Mouse (Mus musculus) hindbrain, embryonic 11.5 days (tissue): ENCODE data around the gene Atp6v0d1. TPM values are rescaled to one million over a fixed set of nuclear protein-coding genes. Genes with fewer than 3 reads are reported as not detected.

Experiments
- ATAC-seq: fragments of 200-750 bp; cut with Nextera tagmentation; 2 replicates; pipeline ENCODE4 v1.8.0; 2017; ENCODE audit warnings: mild to moderate bottlenecking, moderate TSS enrichment, moderate library complexity; ENCODE audit not compliant: low FRiP score
- DNase-seq: peaks from one replicate; pipeline ENCODE4 v3.0.0-alpha.2; 2015; ENCODE audit warnings: low spot score
- H3K27ac ChIP-seq: fragments of 300-500 bp; sonication (generic); 2 replicates; pipeline ENCODE4 v1.5.1; 2014; ENCODE audit warnings: mild to moderate bottlenecking, low read depth, low read length
- H3K27me3 ChIP-seq: fragments of 300-500 bp; sonication (generic); 2 replicates; pipeline ENCODE4 v1.6.1; 2014; ENCODE audit warnings: mild to moderate bottlenecking, low read length, moderate library complexity, mixed read lengths; ENCODE audit not compliant: control insufficient read depth, insufficient read depth
- H3K36me3 ChIP-seq: fragments of 300-500 bp; sonication (generic); 2 replicates; pipeline ENCODE4 v1.6.1; 2014; ENCODE audit warnings: mild to moderate bottlenecking, low read length, moderate library complexity, mixed read lengths; ENCODE audit not compliant: control insufficient read depth, insufficient read depth
- H3K4me1 ChIP-seq: fragments of 300-500 bp; sonication (generic); replicated peaks from 2 replicates; pipeline ENCODE4 v1.6.1; 2014; ENCODE audit warnings: low read length, mixed read lengths; ENCODE audit not compliant: control insufficient read depth, insufficient read depth
- H3K4me2 ChIP-seq: fragments of 300-500 bp; sonication (generic); replicated peaks from 2 replicates; pipeline ENCODE4 v1.6.1; 2014; ENCODE audit warnings: mild to moderate bottlenecking, low read depth, low read length
- H3K4me3 ChIP-seq: fragments of 300-500 bp; sonication (generic); 2 replicates; pipeline ENCODE4 v1.5.1; 2014; ENCODE audit warnings: low read depth, low read length
- H3K9ac ChIP-seq: fragments of 300-500 bp; sonication (generic); 2 replicates; pipeline ENCODE4 v1.6.1; 2014; ENCODE audit warnings: low read depth, low read length
- H3K9me3 ChIP-seq: fragments of 300-500 bp; sonication (generic); 2 replicates; pipeline ENCODE4 v1.6.1; 2016; ENCODE audit warnings: low read length; ENCODE audit not compliant: control insufficient read depth
- WGBS: fragments of 180-500 bp; shearing (Covaris S2); extraction: QIAGEN DNeasy Blood & Tissue Kit; methylation state at CpG from one replicate; pipeline ENCODE4 v1.1.7; 2014; 5-methylcytosine and 5-hydroxymethylcytosine counted together
- polyA plus RNA-seq: library from polyadenylated mRNA; unstranded; fragments of >200 nt; fragmentation: Nextera tagmentation; extraction: Ambion mirVana; gene quantifications from 2 replicates; pipeline ENCODE4 v1.2.1, GENCODE M21; 2014

Atp6v0d1 gene
- polyA plus RNA-seq, 1 experiment from 2014 or later, result 141 TPM

DNA sequence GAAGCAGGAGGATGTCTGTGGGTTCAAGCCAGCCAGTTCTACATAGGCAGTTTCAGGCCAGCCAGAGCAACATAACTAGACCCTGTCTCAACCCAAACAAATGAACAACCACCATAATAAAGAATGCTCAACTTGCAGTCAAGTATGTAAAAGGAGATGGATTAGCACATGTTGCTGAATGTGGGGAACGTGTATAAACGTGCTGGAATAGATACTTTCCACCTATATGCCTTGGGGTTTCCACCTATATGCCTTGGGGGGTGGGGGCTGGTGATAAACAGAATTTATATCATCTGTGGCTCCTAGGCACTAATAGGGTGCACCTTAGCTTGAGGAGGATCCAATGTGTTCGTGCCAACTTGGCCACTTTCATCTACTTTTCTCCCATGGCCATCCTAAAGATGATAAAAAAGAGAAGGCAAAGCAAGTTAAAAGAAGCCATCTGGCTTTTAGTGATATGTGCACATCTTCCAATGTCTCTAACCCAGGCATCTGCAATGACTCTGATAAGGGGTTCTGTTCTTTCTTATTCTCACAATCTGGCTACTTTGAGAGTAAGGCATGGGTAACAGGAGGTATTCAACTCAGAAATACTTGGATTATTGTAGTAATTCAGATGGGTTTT lies 23.7 kb downstream of the Atp6v0d1 start:
- Histone ChIP-seq H3K4me1 (no peaks in the 10 kb centered on the region), H3K4me2 (no peak overlapping the region), H3K9me3 (no peaks in the 10 kb centered on the region), H3K27me3 (no peaks in the 10 kb centered on the region), H3K4me3 (no peak overlapping the region), H3K36me3 (no peaks in the 10 kb centered on the region), H3K9ac (no peak overlapping the region), H3K27ac (no peak overlapping the region)
- ATAC-seq (no peak), DNase-seq (no peak)
- WGBS, result 79% methylated on average over 3 of the region's 3 CpGs

DNA sequence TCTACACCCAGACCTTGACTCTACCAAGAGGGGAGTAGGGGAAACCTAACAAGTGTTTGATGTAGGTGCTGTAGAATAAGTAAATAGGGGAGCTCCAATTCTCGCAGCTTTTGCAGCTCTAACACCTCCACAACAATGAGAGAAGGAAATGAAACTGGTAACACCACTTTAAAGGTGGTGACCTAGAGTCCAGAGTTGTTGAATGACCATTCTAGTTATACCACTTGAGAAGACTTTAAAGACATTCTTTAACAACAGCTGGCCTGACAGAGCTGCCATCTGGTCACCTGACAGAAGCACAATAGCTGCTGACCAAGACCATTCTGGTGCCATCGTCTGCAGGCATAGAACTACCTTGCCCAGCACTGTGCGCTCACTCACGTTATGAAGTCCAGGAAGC lies 26.9 kb downstream of the Atp6v0d1 start:
- Histone ChIP-seq H3K4me2 (no peak overlapping the region), H3K27me3 (no peaks in the 10 kb centered on the region), H3K27ac (no peak overlapping the region), H3K4me3 (no peak overlapping the region; the same call in 1 of the 2 replicates), H3K4me1 (no peaks in the 10 kb centered on the region), H3K36me3 (no peaks in the 10 kb centered on the region), H3K9me3 (no peaks in the 10 kb centered on the region), H3K9ac (no peak overlapping the region)
- ATAC-seq (no peak), DNase-seq (no peak)
- 83% methylated on average over 4 of the region's 4 CpGs for WGBS

DNA sequence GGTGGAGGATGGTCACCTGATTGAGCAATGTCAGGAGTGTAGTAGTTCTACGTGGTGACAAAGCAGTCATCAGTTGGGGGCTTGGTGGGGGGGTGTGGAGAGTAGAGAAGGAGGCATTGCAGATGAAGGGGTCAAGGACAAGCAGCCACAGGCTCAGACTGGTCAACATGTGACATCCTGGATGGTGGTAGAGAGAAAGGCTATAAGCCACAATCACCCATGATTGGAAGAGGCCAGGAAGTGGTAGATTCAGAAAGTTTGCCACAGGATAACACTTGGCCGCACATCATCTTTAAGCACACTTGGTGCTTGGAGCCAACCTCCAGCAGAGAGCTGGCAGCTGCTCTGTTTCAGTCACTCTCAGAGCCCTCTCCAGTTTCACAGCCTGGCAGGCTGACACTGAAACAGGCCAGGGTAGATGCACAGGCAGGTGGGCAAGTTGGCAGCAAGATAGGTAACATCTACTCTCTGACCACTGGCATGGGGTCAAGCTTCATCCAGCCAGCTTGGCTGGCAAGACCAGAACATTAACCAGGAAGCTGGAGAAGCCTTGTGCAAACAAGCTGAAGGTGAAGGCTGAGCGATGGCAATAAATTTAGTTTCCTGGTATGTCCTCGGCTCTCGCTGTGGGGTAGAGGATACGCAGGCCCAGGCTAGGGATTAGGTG lies 28.7 kb downstream of the Atp6v0d1 start:
- no peak overlapping the region for H3K4me2 ChIP-seq
- H3K27ac ChIP-seq, result no peak overlapping the region
- H3K27me3 ChIP-seq, result no peaks in the 10 kb centered on the region
- H3K9me3 ChIP-seq, result no peaks in the 10 kb centered on the region
- no peaks in the 10 kb centered on the region for H3K4me1 ChIP-seq
- no peak overlapping the region for H3K4me3 ChIP-seq
- H3K9ac ChIP-seq, result no peak overlapping the region
- ATAC-seq (no peak), DNase-seq (no peak)
- 95% methylated on average over 6 of the region's 6 CpGs for WGBS
- H3K36me3 ChIP-seq, result no peaks in the 10 kb centered on the region

DNA sequence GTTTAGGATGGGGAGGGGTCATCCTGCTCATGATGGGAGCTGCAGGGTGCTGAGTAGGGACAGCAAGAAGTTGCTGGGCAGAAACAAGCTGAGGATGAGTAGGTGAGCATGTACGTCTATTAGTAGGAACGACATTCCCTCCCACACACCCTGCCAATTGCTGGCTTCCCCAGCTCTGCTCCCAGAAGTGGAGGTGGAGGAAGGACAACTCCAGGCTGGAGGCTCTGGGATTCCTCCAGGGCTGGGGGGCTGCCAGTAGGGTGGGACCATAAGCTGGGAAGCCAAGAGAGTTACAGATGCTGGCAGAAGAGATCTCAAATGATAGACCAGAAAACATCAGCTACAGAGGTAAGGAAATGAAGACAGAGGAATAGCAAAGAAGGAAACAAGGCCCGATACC lies 29.3 kb downstream of the Atp6v0d1 start:
- Histone ChIP-seq H3K9ac (no peak overlapping the region), H3K9me3 (no peaks in the 10 kb centered on the region), H3K36me3 (no peaks in the 10 kb centered on the region), H3K4me1 (no peaks in the 10 kb centered on the region), H3K27me3 (no peaks in the 10 kb centered on the region), H3K4me2 (no peak overlapping the region), H3K27ac (no peak overlapping the region), H3K4me3 (no peak overlapping the region)
- 98% methylated on average over 3 of the region's 3 CpGs for WGBS
- DNase-seq (no peak), ATAC-seq (no peak)

DNA sequence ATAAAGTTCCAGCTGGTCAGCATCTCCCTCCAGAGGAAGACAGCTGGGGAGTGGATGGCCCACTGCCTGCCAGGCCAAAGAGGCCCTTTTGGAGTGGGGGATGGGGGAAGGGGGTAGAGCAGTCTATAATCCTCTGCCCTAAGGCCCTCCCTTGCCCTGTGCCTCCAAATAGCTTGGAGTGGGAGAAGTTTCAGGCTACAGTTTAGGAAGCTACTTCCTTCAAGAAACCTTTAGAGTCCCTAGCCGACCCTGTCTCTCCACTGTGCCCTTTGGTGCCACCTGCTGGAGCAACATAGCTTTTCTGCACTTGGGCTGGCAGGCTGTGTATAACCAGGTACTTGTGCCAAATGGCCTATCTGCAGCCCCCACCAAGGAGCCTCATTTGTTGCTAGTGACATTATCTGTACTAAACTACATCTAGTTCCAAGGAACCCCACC lies 31.9 kb downstream of the Atp6v0d1 start:
- H3K4me1 ChIP-seq, result no peaks in the 10 kb centered on the region
- H3K27me3 ChIP-seq, result no peaks in the 10 kb centered on the region
- no peak overlapping the region for H3K9ac ChIP-seq
- H3K9me3 ChIP-seq, result no peaks in the 10 kb centered on the region
- no peak overlapping the region for H3K4me3 ChIP-seq
- DNase-seq (peak; percentile 88), ATAC-seq (peak; percentile 25; the same call in 1 of the 2 replicates)
- no peaks in the 10 kb centered on the region for H3K36me3 ChIP-seq
- no peak overlapping the region for H3K4me2 ChIP-seq
- 10% methylated on average over 1 of the region's 1 CpGs for WGBS
- no peak overlapping the region for H3K27ac ChIP-seq

DNA sequence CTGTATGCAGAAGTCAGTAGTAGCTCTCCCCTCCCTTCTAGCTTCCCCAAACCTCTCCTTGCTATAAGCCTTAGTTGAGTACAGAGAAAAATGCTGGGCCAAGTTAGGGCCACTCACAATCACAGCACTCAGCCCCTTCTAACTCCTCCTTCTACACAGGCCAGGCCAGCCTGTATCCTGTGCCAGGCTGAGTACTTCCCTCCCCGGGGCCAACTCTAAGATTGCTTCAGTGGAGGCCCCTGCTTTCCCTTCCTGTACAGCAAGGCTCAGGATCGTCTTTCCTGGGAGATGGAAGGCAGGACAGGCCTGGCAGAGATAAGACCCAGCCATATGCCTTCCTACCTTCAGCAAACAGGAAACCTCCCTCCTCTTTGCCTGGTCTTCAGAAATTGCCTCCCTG lies 32.4 kb downstream of the Atp6v0d1 start:
- ATAC-seq (no peak), DNase-seq (no peak)
- Histone ChIP-seq H3K27ac (no peak overlapping the region), H3K4me1 (no peaks in the 10 kb centered on the region), H3K36me3 (no peaks in the 10 kb centered on the region), H3K27me3 (no peaks in the 10 kb centered on the region), H3K4me2 (no peak overlapping the region), H3K9me3 (no peaks in the 10 kb centered on the region), H3K4me3 (no peak overlapping the region), H3K9ac (no peak overlapping the region)
- WGBS, result 42% methylated on average over 2 of the region's 2 CpGs

DNA sequence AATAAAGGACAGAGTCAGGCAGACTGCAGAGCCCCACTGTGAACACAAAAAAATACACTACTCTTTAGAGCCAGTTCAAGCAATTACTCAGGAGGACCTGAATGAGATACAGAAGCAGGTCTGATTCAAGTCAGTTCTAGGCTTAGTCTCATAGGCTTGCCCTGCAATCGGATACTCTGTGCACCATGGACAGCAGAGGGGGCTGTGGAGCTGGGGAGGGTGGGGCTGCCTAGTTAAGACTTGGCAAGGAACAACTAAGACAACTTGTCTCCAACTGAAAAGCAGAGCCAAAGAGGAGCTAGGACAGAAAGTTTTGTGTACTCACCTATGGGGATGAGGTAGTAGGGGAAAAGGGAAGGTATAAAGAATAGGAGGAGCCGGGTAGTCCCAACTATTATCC lies 34.1 kb downstream of the Atp6v0d1 start:
- H3K9me3 ChIP-seq, result no peaks in the 10 kb centered on the region
- no peak overlapping the region for H3K9ac ChIP-seq
- no peak overlapping the region for H3K4me2 ChIP-seq
- H3K36me3 ChIP-seq, result no peaks in the 10 kb centered on the region
- no peak for ATAC-seq
- no peak for DNase-seq
- H3K4me1 ChIP-seq, result no peaks in the 10 kb centered on the region
- H3K4me3 ChIP-seq, result no peak overlapping the region
- 64% methylated on average over 2 of the region's 2 CpGs for WGBS
- no peak overlapping the region for H3K27ac ChIP-seq
- H3K27me3 ChIP-seq, result no peaks in the 10 kb centered on the region

DNA sequence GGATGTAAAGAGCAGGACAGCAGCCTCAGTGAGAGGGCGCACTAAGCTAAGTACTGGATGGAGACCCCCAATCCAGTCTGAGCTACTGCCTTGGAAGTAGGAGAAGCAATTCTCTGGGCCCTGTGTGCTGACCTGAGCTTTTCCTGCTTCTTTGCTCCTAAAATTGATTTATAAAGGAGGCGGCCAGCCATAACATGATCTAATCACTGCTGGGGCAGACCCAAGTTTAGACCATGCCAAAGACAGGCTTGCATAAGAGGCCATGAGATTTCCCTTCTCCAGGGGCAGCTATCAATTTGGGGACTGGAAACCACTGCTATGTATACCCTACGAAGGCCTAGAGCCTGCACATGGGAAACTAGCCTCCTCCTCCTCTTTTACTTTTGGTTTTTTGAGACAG lies 36.6 kb downstream of the Atp6v0d1 start:
- Histone ChIP-seq H3K4me2 (no peak overlapping the region), H3K4me3 (no peak overlapping the region), H3K9me3 (no peaks in the 10 kb centered on the region), H3K36me3 (no peaks in the 10 kb centered on the region), H3K27me3 (no peaks in the 10 kb centered on the region), H3K4me1 (no peaks in the 10 kb centered on the region), H3K9ac (no peak overlapping the region), H3K27ac (no peak overlapping the region)
- DNase-seq, result no peak
- WGBS, result 92% methylated on average over 3 of the region's 3 CpGs
- no peak for ATAC-seq

DNA sequence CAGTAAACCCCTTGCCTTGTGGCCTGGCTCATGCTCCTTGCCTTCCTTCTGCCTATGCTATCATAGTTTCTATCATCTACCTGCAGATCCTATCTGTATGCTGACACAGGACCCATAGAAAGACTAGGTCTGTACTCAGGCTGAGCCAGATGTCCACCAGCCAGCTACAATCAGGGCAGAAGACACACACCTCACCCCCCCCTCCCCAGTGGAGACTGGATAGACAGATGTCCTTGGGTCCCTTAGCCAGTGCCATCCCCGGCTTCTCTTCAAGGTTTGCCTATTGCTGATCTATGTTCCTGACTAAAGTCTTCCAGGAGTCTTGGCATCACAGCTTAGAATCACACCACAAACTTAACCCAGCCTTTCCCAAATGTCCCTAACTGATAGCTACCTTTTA lies 37.6 kb downstream of the Atp6v0d1 start:
- Histone ChIP-seq H3K27ac (no peak overlapping the region), H3K9me3 (no peaks in the 10 kb centered on the region), H3K4me1 (no peaks in the 10 kb centered on the region), H3K36me3 (no peaks in the 10 kb centered on the region), H3K9ac (no peak overlapping the region), H3K27me3 (no peaks in the 10 kb centered on the region), H3K4me3 (no peak overlapping the region), H3K4me2 (no peak overlapping the region)
- 100% methylated on average over 1 of the region's 1 CpGs for WGBS
- ATAC-seq (no peak), DNase-seq (no peak)
